Mouse (Mus musculus) left cerebral cortex, adult 8-10 months (tissue): ENCODE measurements at regions not wholly inside any gene's neighbourhood (a gene's known extent, or its start where the extent isn't known, plus 50 kb on each side); places are given as distances from the start of the nearest gene placed in this dataset.

Experiments used
- DNase-seq, 2 experiments: peaks; one replicate each; pipeline ENCODE4 v3.0.0; 2022; ENCODE audit warnings: low spot score in 2 of 2

- DNase-seq, result no peak
Observed at GRCm38 (mm10) chr14:29784506-29784905, 62.8 kb upstream of the Cacna2d3 start.

- DNase-seq, result no peak
Observed at GRCm38 (mm10) chr14:29786431-29786830, 64.8 kb upstream of the Cacna2d3 start.

GRCm38 (mm10) chr14:29787796-29788195 lies 66.1 kb upstream of the Cacna2d3 start:
- DNase-seq, result no peak

- DNase-seq, result no peak
Observed at GRCm38 (mm10) chr14:29788351-29788750, 66.7 kb upstream of the Cacna2d3 start.

GRCm38 (mm10) chr14:29795325-29795724 lies 73.7 kb upstream of the Cacna2d3 start:
- no peak for DNase-seq

- DNase-seq, result no peak
Observed at GRCm38 (mm10) chr14:29796396-29796795, 74.7 kb upstream of the Cacna2d3 start.

GRCm38 (mm10) chr14:29799852-29800251 lies 78.2 kb upstream of the Cacna2d3 start:
- no peak for DNase-seq

GRCm38 (mm10) chr14:29805234-29805633 lies 83.6 kb upstream of the Cacna2d3 start:
- no peak for DNase-seq

GRCm38 (mm10) chr14:29807881-29808280 lies 86.2 kb upstream of the Cacna2d3 start:
- DNase-seq, result no peak

- peak in 1 of 2 experiments; percentile 15 for DNase-seq
Observed at GRCm38 (mm10) chr14:29814626-29815025, 93.0 kb upstream of the Cacna2d3 start.

GRCm38 (mm10) chr14:29817548-29817947 lies 95.9 kb upstream of the Cacna2d3 start:
- no peak for DNase-seq

GRCm38 (mm10) chr14:29818251-29818650 lies 96.6 kb upstream of the Cacna2d3 start:
- DNase-seq, result peak in 1 of 2 experiments; percentile 59

GRCm38 (mm10) chr14:29818751-29819150 lies 97.1 kb upstream of the Cacna2d3 start:
- peak in 1 of 2 experiments; percentile 28 for DNase-seq

- no peak for DNase-seq
Observed at GRCm38 (mm10) chr14:29837063-29837462, 115.4 kb upstream of the Cacna2d3 start.

GRCm38 (mm10) chr14:29839576-29839975 lies 117.9 kb upstream of the Cacna2d3 start:
- no peak for DNase-seq

- DNase-seq, result peak in 1 of 2 experiments; percentile 27
Observed at GRCm38 (mm10) chr14:29841361-29842117, 119.9 kb upstream of the Cacna2d3 start.

GRCm38 (mm10) chr14:29847661-29848060 lies 120.4 kb upstream of the Selenok start:
- DNase-seq, result no peak

- no peak for DNase-seq
Observed at GRCm38 (mm10) chr14:29851286-29851685, 116.8 kb upstream of the Selenok start.

GRCm38 (mm10) chr14:29851956-29852725 lies 116.0 kb upstream of the Selenok start:
- no peak for DNase-seq

- no peak for DNase-seq
Observed at GRCm38 (mm10) chr14:29862032-29862431, 106.1 kb upstream of the Selenok start.

GRCm38 (mm10) chr14:29866455-29867275 lies 101.4 kb upstream of the Selenok start:
- DNase-seq, result peak in 1 of 2 experiments; percentile 68

GRCm38 (mm10) chr14:29867311-29867710 lies 100.8 kb upstream of the Selenok start:
- DNase-seq, result no peak
